Mouse (Mus musculus): ENCODE data around the gene Alox5.

Gene Alox5

GRCm38 (mm10) chr6:116385194-116386044, 75.6 kb downstream of the Alox5 start:
- no peak for DNase-seq (ENCODE audit: low spot score in 2 of 2)

- DNase-seq (ENCODE audit: low spot score in 2 of 2), result no peak
Observed at GRCm38 (mm10) chr6:116383582-116383981, 77.4 kb downstream of the Alox5 start.

DNA sequence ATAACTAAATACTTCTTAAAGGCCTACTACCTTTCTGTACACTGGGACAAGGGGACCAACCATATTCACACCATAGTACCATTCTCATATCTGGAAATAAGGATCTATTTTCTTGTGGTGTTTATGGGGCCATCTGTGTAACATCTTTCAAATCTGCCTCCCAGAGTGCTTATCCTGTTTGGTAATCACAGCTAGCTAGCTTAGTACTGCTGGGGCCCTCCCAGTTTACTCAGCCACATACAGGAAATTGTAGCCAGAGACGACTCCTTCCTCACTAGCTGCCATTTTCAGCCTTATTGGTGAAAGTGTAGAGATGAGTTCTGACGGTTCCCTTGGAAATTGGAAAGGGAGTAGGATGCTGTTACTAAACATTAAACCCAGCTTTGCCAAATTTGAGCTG, 79.4 kb downstream of the Alox5 start:
- no peak for DNase-seq (ENCODE audit: low spot score in 2 of 2)

- no peak for DNase-seq (ENCODE audit: low spot score in 2 of 2)
Observed at GRCm38 (mm10) chr6:116380157-116380556, 80.8 kb downstream of the Alox5 start.

DNA sequence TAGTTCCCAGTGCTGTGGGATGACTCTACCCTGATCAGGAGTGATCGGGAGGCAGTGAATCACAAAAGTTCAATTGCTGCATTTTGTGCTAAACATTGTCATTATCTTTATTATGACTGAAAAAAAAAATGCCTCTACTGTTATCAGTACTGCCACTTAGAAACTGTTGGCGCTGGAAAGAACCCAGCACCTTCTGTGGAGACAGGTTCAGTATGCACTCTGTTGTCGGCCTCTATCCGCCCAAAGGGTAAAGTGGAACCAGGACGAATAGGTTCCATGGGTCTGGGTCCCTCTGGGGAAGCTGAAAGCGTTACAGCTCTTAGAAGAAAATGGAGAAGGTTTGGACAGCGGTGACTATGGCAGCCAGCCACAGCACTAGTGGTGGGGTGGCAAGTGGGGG, 82.1 kb downstream of the Alox5 start:
- no peak for DNase-seq (ENCODE audit: low spot score in 2 of 2)

- DNase-seq (ENCODE audit: low spot score in 2 of 2), result no peak
Observed at GRCm38 (mm10) chr6:116374618-116375017, 86.4 kb downstream of the Alox5 start.

DNA sequence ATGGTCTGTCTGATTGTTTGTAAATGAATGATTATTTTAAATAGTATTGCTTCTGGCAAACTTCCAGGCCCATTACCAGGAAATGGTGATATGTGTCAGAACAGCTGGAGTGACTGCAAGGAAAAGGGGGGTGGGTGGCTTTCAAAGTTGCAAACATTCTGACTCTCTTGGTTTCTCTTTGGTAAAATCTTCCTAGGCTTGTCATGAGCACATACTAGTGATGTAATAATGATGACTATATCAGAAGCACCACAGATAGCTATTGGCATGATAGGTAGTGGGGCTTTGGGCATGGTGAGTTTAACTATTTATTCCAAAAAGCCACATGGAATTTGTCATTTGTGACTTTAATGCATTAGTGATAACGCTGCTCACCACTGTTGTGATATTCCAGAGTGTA, 86.8 kb downstream of the Alox5 start:
- DNase-seq (ENCODE audit: low spot score in 2 of 2), result no peak

DNA sequence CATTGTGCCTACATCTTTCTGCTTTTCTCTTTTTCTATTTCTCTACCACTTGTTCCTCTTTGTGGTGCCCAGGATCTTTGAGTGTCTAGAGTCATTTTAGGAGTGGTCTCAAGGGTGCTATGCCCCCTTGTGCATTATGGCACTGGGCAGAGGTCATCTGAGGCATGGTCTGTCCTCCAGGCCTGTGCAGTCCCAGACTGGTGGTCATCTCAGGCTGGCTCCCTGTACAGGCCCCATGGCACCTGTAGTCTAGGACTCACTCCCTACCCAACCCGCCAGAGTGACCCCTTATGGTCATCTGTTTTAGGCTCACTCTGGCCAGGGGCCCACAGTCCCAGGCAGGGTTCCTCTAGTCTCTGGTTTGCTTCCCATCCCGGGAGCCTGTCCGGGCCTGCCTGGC, 89.5 kb downstream of the Alox5 start:
- no peak for DNase-seq (ENCODE audit: low spot score in 2 of 2)

DNA sequence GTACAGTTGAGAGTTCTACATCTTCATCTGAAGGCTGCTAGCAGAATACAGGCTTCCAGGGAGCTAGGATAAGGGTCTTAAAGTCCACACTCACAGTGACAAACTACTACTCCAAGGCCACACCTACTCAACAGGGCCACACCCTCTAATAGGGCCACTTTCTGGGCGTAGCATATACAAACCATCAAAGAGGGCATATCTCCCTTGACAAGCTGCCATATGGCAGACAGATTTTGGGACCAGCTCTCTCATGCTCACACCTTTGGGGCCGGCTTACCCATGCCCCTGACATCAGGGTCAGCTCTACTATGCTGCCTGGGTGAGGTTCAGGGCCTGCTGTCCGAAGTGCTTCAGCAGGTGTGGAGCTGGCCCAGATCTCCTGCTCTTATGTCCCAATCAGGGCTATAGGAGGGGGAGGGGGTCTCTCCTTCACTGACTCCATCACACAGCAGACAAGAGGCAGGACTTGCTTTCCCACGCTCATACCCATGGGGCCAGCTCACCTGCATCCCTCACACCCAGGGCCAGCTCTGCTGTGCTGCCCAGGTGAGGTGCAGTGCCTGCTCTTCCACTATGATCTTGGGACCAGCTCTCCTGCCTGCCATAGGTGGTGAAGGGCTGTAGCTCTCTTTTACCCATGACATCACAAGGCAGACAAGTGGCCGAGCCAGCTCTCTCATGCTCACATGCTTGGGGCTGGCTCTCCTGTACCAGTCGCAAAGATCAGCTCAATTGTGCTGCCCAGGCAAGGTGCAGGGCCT, 90.6 kb downstream of the Alox5 start:
- peak in 1 of 2 experiments; percentile 65 for DNase-seq (ENCODE audit: low spot score in 2 of 2)

- DNase-seq (ENCODE audit: low spot score in 2 of 2), result no peak
Observed at GRCm38 (mm10) chr6:116369811-116370210, 91.2 kb downstream of the Alox5 start.

- no peak for DNase-seq (ENCODE audit: low spot score in 2 of 2)
Observed at GRCm38 (mm10) chr6:116367971-116368370, 93.0 kb downstream of the Alox5 start.

- DNase-seq (ENCODE audit: low spot score in 2 of 2), result no peak
Observed at GRCm38 (mm10) chr6:116361993-116362392, 99.0 kb downstream of the Alox5 start.

GRCm38 (mm10) chr6:116361463-116361862, 99.5 kb downstream of the Alox5 start:
- DNase-seq (ENCODE audit: low spot score in 2 of 2), result no peak
